Mouse (Mus musculus): Measurements from ENCODE around the gene Lrp2. TPM values are rescaled to one million over a fixed set of nuclear protein-coding genes. Genes with fewer than 3 reads are reported as not detected.

Gene Lrp2
- polyA plus RNA-seq (2014; fragmentation: Nextera tagmentation; extraction: Ambion mirVana): 1.9 and 2.9 TPM in 2 replicates

DNA sequence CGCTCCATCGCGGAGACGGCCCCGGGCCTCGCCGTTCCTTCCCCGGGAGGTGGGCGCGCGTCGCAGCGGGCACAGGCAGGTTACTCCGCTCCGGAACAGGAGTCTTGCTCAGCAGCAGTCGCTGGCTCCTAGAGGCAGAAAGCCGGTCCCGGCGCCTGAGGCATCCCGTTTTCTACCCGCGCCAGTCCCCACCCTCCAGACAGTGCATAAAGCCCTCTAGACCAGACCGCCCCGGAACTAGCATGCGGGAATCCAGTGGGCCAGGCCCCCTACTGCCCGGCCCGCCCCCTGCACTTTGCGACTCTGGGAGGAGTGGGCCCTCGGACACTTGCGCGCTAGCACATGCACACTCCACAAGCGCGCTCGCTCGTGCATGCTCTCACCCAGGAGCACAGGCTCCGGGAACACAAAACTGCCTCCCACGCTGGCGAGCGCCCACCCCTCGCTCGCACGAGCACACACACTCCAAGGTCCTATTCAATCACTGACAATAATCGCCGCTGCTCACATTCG is at the start of gene Lrp2:
TSS of gene Lrp2 (minus strand) at position 180 of the 513 bp plus-strand sequence.
- Histone ChIP-seq H3K27me3 (ENCODE audit: control insufficient read depth, insufficient read depth, low read length) (peaks cover 36% of the 10 kb centered on the region), H3K27ac (replicated peaks; ENCODE audit: low read depth, low read length) (peak within 1 kb of the TSS; percentile 56), H3K4me2 (ENCODE audit: low read length) (peak within 1 kb of the TSS; percentile 98), H3K9me3 (ENCODE audit: control insufficient read depth, low read length) (no peaks in the 10 kb centered on the region), H3K36me3 (ENCODE audit: control insufficient read depth, insufficient read depth, low read length) (no peaks in the 10 kb centered on the region), H3K9ac (replicated peaks; ENCODE audit: low read length) (peak within 1 kb of the TSS; percentile 62), H3K4me1 (ENCODE audit: control insufficient read depth, insufficient read depth, low read length) (peaks cover 19% of the 10 kb centered on the region), H3K4me3 (replicated peaks; ENCODE audit: low read depth, low read length) (peak within 1 kb of the TSS; percentile 63)
- DNase-seq: peak; percentile 76
- ATAC-seq (ENCODE audit: low FRiP score, low TSS enrichment): peak; percentile 82
- WGBS: under 1% methylated on average over 45 of the region's 45 CpGs

GRCm38 (mm10) chr2:69635064-69635701 is 49.3 kb upstream of the Lrp2 start:
- ATAC-seq (ENCODE audit: low FRiP score, low TSS enrichment) (peak; percentile 50; the same call in 1 of the 2 replicates), DNase-seq (peak; percentile 87)
- Histone ChIP-seq H3K9me3 (ENCODE audit: control insufficient read depth, low read length) (no peaks in the 10 kb centered on the region), H3K27ac (replicated peaks; ENCODE audit: low read depth, low read length) (no peak overlapping the region), H3K36me3 (ENCODE audit: control insufficient read depth, insufficient read depth, low read length) (no peaks in the 10 kb centered on the region), H3K27me3 (ENCODE audit: control insufficient read depth, insufficient read depth, low read length) (no peaks in the 10 kb centered on the region; the same call in 1 of the 2 replicates), H3K4me3 (replicated peaks; ENCODE audit: low read depth, low read length) (peak overlapping the region; percentile 20), H3K4me2 (ENCODE audit: low read length) (peak overlapping the region; percentile 43), H3K4me1 (ENCODE audit: control insufficient read depth, insufficient read depth, low read length) (no peaks in the 10 kb centered on the region), H3K9ac (replicated peaks; ENCODE audit: low read length) (no peak overlapping the region)
- 11% methylated on average over 11 of the region's 11 CpGs for WGBS

- Histone ChIP-seq H3K9me3 (ENCODE audit: control insufficient read depth, low read length) (no peaks in the 10 kb centered on the region), H3K36me3 (ENCODE audit: control insufficient read depth, insufficient read depth, low read length) (no peaks in the 10 kb centered on the region), H3K4me1 (ENCODE audit: control insufficient read depth, insufficient read depth, low read length) (no peaks in the 10 kb centered on the region), H3K9ac (replicated peaks; ENCODE audit: low read length) (no peak overlapping the region), H3K4me3 (replicated peaks; ENCODE audit: low read depth, low read length) (no peak overlapping the region), H3K4me2 (ENCODE audit: low read length) (no peak overlapping the region), H3K27ac (replicated peaks; ENCODE audit: low read depth, low read length) (no peak overlapping the region), H3K27me3 (ENCODE audit: control insufficient read depth, insufficient read depth, low read length) (no peaks in the 10 kb centered on the region; the same call in 1 of the 2 replicates)
- DNase-seq (peak; percentile 23), ATAC-seq (ENCODE audit: low FRiP score, low TSS enrichment) (no peak)
- WGBS: 93% methylated on average over 2 of the region's 2 CpGs
Observed at GRCm38 (mm10) chr2:69631449-69631848, 45.6 kb upstream of the Lrp2 start.

DNA sequence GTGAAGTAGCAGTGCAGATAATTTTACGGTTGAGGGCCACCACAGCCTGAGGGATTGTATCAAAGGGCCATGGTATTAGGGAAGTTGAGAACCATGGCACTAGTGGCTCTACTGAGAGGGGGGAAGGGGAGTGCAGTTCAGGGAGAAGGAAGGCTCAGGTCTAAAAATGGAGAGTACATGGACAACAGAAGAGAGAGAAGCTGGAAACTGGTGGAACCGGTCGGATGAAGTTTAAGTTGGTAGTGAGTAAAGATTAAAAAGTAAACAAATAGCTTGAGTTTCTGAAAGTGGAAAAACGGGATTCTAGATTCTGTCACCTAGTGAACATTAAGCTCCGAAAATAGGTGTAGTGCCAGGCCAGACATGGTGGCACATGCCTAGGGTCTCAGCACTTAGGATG is 44.9 kb upstream of the Lrp2 start:
- no peak overlapping the region for H3K4me2 ChIP-seq (ENCODE audit: low read length)
- H3K4me1 ChIP-seq (ENCODE audit: control insufficient read depth, insufficient read depth, low read length): no peaks in the 10 kb centered on the region
- no peak overlapping the region for H3K4me3 ChIP-seq (replicated peaks; ENCODE audit: low read depth, low read length)
- no peak for ATAC-seq (ENCODE audit: low FRiP score, low TSS enrichment)
- WGBS: 97% methylated on average over 5 of the region's 5 CpGs
- H3K9me3 ChIP-seq (ENCODE audit: control insufficient read depth, low read length): no peaks in the 10 kb centered on the region
- H3K27ac ChIP-seq (replicated peaks; ENCODE audit: low read depth, low read length): no peak overlapping the region
- H3K36me3 ChIP-seq (ENCODE audit: control insufficient read depth, insufficient read depth, low read length): no peaks in the 10 kb centered on the region
- no peaks in the 10 kb centered on the region; the same call in 1 of the 2 replicates for H3K27me3 ChIP-seq (ENCODE audit: control insufficient read depth, insufficient read depth, low read length)
- no peak for DNase-seq
- no peak overlapping the region for H3K9ac ChIP-seq (replicated peaks; ENCODE audit: low read length)

DNA sequence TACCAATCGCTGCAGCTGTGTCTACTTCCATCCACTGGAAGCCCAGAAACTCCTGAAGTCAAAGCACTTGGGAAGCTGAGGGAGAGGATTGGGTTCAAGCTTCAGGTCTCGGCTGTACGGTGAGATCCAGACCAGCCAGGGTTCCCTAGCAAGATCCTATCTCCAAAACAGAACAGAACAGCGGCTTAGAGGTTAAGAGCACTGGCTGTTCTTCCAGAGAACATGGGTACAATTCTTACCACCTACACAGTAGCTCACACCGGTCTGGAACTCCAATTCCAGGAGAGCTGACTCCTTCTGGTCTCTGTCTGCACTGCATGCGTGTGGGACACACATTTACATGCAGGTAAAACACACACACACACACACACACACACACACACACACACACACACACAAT is 44.0 kb upstream of the Lrp2 start:
- Histone ChIP-seq H3K9me3 (ENCODE audit: control insufficient read depth, low read length) (no peaks in the 10 kb centered on the region), H3K4me2 (ENCODE audit: low read length) (no peak overlapping the region), H3K36me3 (ENCODE audit: control insufficient read depth, insufficient read depth, low read length) (no peaks in the 10 kb centered on the region), H3K27ac (replicated peaks; ENCODE audit: low read depth, low read length) (no peak overlapping the region), H3K9ac (replicated peaks; ENCODE audit: low read length) (no peak overlapping the region), H3K4me3 (replicated peaks; ENCODE audit: low read depth, low read length) (no peak overlapping the region), H3K4me1 (ENCODE audit: control insufficient read depth, insufficient read depth, low read length) (no peaks in the 10 kb centered on the region), H3K27me3 (ENCODE audit: control insufficient read depth, insufficient read depth, low read length) (no peaks in the 10 kb centered on the region; the same call in 1 of the 2 replicates)
- no peak for ATAC-seq (ENCODE audit: low FRiP score, low TSS enrichment)
- DNase-seq: no peak
- WGBS: 94% methylated on average over 6 of the region's 6 CpGs

DNA sequence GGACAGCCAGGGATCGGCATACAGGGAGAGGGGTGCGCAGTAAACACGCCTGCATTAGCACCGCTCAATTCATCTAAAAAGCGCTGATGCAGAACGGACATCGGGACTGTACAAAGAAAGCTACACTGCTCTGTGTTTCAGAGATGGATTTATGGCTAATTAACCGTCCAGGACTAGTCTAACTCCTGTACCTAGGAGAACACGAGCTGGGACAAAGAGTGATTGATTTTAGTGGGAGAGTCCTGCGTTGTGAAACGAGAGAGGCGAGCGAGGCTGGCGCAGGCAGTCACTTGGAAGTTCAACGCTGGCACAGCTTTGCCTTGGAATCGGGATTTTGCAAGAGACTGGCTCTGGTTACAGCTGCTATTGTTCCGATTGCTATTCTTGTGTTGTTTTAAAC is 43.4 kb upstream of the Lrp2 start:
- Histone ChIP-seq H3K36me3 (ENCODE audit: control insufficient read depth, insufficient read depth, low read length) (no peaks in the 10 kb centered on the region), H3K27me3 (ENCODE audit: control insufficient read depth, insufficient read depth, low read length) (no peaks in the 10 kb centered on the region; the same call in 1 of the 2 replicates), H3K4me1 (ENCODE audit: control insufficient read depth, insufficient read depth, low read length) (no peaks in the 10 kb centered on the region), H3K9ac (replicated peaks; ENCODE audit: low read length) (no peak overlapping the region), H3K4me3 (replicated peaks; ENCODE audit: low read depth, low read length) (no peak overlapping the region), H3K4me2 (ENCODE audit: low read length) (no peak overlapping the region), H3K27ac (replicated peaks; ENCODE audit: low read depth, low read length) (no peak overlapping the region), H3K9me3 (ENCODE audit: control insufficient read depth, low read length) (no peaks in the 10 kb centered on the region)
- 82% methylated on average over 17 of the region's 17 CpGs for WGBS
- ATAC-seq (ENCODE audit: low FRiP score, low TSS enrichment): no peak
- DNase-seq: no peak

GRCm38 (mm10) chr2:69619286-69619685 is 33.4 kb upstream of the Lrp2 start:
- Histone ChIP-seq H3K9me3 (ENCODE audit: control insufficient read depth, low read length) (no peaks in the 10 kb centered on the region), H3K9ac (replicated peaks; ENCODE audit: low read length) (no peak overlapping the region), H3K27ac (replicated peaks; ENCODE audit: low read depth, low read length) (no peak overlapping the region), H3K4me1 (ENCODE audit: control insufficient read depth, insufficient read depth, low read length) (no peaks in the 10 kb centered on the region), H3K4me2 (ENCODE audit: low read length) (no peak overlapping the region), H3K36me3 (ENCODE audit: control insufficient read depth, insufficient read depth, low read length) (no peaks in the 10 kb centered on the region), H3K27me3 (ENCODE audit: control insufficient read depth, insufficient read depth, low read length) (no peaks in the 10 kb centered on the region), H3K4me3 (replicated peaks; ENCODE audit: low read depth, low read length) (no peak overlapping the region)
- no peak for DNase-seq
- ATAC-seq (ENCODE audit: low FRiP score, low TSS enrichment): no peak

GRCm38 (mm10) chr2:69618336-69618735 is 32.5 kb upstream of the Lrp2 start:
- DNase-seq (no peak), ATAC-seq (ENCODE audit: low FRiP score, low TSS enrichment) (no peak)
- Histone ChIP-seq H3K4me3 (replicated peaks; ENCODE audit: low read depth, low read length) (no peak overlapping the region), H3K4me1 (ENCODE audit: control insufficient read depth, insufficient read depth, low read length) (no peaks in the 10 kb centered on the region), H3K36me3 (ENCODE audit: control insufficient read depth, insufficient read depth, low read length) (no peaks in the 10 kb centered on the region), H3K27ac (replicated peaks; ENCODE audit: low read depth, low read length) (no peak overlapping the region), H3K9ac (replicated peaks; ENCODE audit: low read length) (no peak overlapping the region), H3K4me2 (ENCODE audit: low read length) (no peak overlapping the region), H3K27me3 (ENCODE audit: control insufficient read depth, insufficient read depth, low read length) (no peaks in the 10 kb centered on the region), H3K9me3 (ENCODE audit: control insufficient read depth, low read length) (no peaks in the 10 kb centered on the region)

- no peak overlapping the region for H3K4me3 ChIP-seq (replicated peaks; ENCODE audit: low read depth, low read length)
Observed at GRCm38 (mm10) chr2:69613237-69613636, 27.4 kb upstream of the Lrp2 start.

More at GRCm38 (mm10) chr2:69613237-69613636, 27.4 kb upstream of the Lrp2 start:
- H3K9ac ChIP-seq (replicated peaks; ENCODE audit: low read length): no peak overlapping the region
- ATAC-seq (ENCODE audit: low FRiP score, low TSS enrichment) (no peak), DNase-seq (peak; percentile 57)
- no peak overlapping the region for H3K4me2 ChIP-seq (ENCODE audit: low read length)
- H3K27ac ChIP-seq (replicated peaks; ENCODE audit: low read depth, low read length): no peak overlapping the region
- no peaks in the 10 kb centered on the region for H3K36me3 ChIP-seq (ENCODE audit: control insufficient read depth, insufficient read depth, low read length)
- 77% methylated on average over 4 of the region's 4 CpGs for WGBS
- no peaks in the 10 kb centered on the region for H3K9me3 ChIP-seq (ENCODE audit: control insufficient read depth, low read length)
- no peaks in the 10 kb centered on the region for H3K27me3 ChIP-seq (ENCODE audit: control insufficient read depth, insufficient read depth, low read length)
- H3K4me1 ChIP-seq (ENCODE audit: control insufficient read depth, insufficient read depth, low read length): 0 out of 2 replicates have a peak, but pooled peaks cover 5% of the 10 kb centered on the region

Data from midbrain, embryonic 14.5 days (tissue).